Mouse (Mus musculus): Measurements from ENCODE around the gene Hes2.

The Hes2 gene

DNA sequence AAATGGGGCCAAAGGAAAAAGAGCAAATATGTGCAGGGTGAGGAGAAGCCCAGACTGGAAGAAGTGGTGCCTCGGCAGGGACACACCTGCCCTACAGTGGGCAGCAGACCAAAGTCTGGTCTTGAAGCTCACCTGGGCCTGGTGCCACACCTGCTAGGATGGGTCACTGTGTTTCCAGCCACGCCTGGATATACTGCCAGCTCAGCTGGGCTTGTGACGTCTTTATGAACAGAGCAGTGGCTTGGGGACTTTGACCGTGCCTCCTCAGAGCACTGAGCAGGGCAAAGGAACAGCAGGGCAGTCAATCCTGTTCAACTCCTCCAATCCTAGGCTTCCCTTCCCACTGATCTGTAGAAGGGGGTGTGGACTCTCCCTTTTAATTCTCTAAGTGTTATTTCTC, 2.1 kb downstream of the Hes2 start:
- no peak for DNase-seq

GRCm38 (mm10) chr4:152161601-152162000, 2.9 kb downstream of the Hes2 start:
- DNase-seq: no peak

GRCm38 (mm10) chr4:152162748-152163147, 4.1 kb downstream of the Hes2 start:
- no peak for DNase-seq

DNA sequence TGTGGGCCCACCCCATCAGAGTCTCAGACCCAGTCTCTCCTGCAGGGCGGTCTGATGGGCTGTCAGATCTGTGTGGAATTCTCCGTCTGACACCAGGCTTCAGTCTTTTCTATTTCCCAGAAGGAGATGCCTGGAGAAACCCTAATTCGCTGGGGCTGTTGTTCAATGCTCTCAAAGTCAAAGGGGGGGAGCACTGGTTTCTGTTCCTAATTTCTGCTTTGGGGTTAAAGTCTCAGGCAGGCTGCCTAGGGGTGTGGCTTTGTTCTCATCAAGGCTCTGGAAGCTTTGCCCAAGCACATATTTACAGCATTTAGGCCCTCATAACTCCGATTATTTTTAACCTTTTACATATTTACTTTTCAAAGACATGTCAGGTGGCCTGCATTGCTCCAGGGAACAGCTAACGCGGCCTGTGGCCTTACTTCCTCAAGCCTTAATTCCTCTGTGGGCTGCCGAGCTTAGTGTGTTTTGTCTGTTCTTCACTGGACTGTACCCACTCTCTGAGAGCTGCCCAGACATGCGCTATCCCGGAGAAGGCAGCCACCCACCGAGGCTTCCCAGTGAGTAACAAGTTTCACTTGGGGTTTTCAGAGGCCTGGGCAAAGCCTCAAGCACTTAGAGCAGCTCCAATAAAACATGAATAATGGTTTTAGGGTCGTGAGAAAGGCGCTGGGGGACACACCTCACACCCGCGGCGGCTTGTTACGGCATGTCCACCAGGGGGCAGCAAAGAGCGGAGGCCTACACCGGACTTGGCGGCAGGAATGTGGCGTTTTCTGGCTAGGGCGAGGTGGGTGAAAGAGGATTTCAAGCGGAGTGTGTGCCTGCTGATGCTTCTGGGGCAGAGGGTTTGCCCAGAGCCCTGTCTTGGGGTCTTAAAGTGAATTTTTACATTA, 6.6 kb downstream of the Hes2 start:
- peak; percentile 87 for DNase-seq

DNA sequence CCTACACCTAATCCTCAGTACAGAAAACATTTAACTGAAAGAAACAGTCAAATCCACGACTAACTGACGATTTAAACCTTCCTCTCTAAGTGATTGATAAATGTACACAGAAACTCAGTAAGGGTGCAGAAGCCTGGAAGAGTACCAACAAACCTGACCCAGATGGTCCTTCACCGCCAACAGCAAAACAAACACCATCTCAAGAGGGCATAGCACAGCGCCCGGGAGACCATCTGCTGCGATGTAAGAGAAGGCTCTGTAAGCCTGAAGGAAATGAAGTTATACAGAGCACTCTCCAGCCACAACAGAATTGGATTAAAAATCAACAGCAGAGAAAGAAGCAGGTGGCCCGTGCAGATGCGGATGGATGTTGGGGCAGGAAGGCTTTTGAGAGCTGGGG, 9.4 kb downstream of the Hes2 start:
- DNase-seq: no peak

GRCm38 (mm10) chr4:152169103-152169502, 10.4 kb downstream of the Hes2 start:
- no peak for DNase-seq

- DNase-seq: no peak
Observed at GRCm38 (mm10) chr4:152170286-152170685, 11.6 kb downstream of the Hes2 start.

GRCm38 (mm10) chr4:152171543-152171942, 12.9 kb downstream of the Hes2 start:
- no peak for DNase-seq

- DNase-seq: peak; percentile 85
Observed at GRCm38 (mm10) chr4:152173041-152173440, 14.4 kb downstream of the Hes2 start.

- DNase-seq: no peak
Observed at GRCm38 (mm10) chr4:152173956-152174355, 15.3 kb downstream of the Hes2 start.

- no peak for DNase-seq
Observed at GRCm38 (mm10) chr4:152176638-152177037, 18.0 kb downstream of the Hes2 start.

DNA sequence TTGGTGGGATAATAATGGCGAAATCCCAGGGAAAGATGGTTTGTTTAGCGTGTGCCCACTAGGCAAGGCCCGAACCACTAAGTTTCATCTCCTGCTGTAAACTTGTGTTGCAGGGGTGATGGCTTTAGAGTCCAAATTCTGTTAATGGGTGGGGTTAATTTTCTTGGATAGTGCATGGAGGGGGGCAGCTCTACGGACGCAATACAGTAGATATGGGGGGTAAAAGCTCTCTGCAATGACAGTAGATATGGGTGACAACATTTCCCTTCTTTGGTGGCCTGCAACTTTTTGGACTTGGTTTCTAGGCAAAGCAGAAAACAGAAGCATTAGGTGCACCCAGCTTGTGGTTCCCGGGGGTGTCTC, 18.5 kb downstream of the Hes2 start:
- DNase-seq: no peak

DNA sequence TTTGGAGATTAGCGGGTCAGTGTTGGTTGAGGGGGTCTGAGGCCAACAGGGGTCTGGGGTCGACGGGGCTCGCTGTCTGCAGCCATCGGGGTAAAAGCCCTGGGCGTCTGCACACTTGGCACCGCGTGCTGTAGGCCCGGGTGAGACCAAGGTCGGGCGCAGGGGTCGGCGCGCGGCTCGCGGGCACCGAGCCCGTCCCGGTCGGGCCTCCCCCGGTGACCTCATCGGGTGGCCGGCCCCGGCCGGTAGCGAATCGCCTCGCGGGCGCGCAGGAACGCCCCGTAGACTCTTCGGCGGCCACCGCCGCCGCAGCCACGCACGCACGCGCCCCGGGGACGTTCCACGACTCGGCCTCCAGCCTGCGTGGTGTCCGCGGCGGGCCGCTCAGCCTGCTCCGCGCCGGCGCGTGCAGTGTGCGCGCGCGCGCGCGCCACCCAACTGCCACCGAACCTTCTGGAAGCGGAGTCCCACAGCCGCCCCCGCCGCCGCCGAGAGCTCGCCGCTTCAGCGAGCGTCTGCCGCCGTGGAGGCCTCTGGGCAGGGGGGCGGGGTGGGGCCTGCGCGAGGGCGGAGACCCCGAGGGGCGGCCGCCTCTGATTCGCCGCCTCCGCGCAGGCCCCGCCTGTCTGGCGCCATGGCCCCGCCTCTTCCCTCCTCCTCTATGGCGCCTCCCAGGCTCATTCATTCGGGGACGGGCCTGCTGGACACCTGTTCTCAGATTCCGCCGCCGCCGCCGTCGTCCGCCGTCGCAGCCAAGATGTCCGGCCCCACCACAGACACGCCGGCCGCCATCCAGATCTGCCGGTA, 19.1 kb downstream of the Hes2 start, which contains the start of gene Acot7:
TSS of gene Acot7 (plus strand) at position 598 of the 807 bp plus-strand sequence.
- DNase-seq: peak; percentile 92

DNA sequence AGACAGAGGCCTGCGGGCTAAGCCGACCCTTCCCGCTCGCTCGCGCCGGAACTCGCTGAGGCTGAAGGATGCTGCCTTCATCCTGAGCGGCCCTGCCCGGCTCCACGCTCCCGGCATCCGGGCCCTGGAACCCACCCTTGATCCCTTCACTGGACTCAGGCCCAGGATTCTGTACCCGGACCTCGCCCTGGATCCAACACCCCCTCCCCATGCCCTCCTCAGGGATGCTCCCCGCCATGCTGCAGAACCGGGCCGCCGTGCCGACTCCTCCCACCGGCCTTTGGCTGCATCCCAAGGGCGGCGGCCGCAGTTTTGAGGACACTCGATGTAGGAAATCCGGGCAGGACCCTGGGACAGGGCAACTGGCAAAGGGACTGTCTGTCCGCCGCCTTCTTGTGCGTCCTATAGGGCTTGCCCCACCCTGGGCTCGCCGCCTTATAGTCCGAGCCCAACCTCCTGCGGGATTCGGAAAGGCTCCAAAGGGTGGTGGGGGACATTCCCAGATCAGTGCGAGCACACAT, 19.7 kb downstream of the Hes2 start:
- DNase-seq: peak; percentile 69

DNA sequence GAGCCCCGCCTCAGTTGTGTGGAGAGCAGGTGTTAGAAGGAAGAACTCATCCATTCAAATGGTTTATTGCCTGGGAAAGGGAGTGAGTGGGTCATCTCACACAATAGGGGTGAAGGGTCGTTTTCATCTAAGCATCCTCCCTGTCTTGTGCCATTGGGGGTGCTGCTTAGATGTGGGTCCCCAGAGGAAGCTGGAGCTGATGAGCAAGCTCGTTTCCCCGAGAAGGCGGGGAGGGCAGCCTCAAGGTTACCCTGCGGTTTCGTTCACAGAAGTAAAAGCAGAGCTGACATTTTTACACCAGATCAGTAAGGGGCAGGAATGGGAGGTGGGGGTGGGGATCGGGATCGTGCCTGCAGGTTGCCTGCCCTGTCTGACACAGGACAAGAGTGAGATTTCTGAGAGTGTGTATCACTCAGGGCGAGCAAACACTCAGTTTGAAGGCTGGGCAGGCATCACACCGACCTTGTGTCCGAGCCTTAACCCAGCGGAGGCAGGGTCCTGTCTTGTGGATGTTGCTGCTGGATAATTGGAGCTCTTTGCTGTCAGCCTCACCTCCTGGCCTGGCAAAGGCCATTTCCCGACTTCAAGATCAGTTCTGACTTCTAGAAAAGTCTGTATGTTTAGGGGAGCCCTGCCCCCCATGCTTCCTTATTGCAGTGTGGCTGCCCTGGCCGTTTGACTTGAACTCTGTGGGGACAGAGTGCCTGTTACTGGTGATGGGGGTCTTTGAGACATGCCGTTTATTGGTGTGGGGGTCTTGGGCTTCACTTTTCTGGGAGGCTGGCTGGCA, 20.4 kb downstream of the Hes2 start:
- no peak for DNase-seq

DNA sequence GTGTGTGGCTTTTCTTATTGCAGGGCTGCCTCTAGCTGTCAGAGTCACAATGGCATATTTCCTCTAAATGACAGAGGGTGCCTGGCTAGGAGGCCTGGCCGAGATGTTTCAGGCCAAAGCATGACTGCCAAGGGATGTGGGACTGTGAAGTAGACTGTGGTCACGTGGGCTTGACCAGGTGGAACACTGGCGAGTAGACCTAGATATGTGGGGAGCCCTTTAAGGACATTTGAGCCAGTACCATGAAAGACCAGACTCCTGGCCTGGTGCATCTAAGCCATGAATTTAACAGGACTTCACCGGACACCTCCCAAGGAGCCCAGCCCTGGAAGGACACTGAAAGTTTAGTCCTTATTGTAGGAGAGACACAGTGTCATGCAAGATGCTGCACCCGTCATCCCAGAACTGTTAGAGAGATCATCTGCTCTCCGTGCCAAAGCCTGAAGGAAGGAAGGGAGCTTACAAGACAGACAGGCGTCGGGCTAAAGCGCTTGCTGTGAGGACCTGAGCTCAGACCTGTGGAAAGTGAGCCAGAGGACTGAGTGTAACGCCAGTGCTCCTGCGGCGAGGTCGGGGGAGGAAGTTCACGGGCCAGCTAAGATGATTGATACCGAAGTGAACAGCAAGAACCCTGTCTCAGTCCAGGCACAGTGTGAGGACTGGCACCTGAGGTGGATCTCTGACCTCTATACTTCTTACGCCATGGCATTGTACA, 21.4 kb downstream of the Hes2 start:
- no peak for DNase-seq

GRCm38 (mm10) chr4:152182205-152182604, 23.5 kb downstream of the Hes2 start:
- DNase-seq: no peak

DNA sequence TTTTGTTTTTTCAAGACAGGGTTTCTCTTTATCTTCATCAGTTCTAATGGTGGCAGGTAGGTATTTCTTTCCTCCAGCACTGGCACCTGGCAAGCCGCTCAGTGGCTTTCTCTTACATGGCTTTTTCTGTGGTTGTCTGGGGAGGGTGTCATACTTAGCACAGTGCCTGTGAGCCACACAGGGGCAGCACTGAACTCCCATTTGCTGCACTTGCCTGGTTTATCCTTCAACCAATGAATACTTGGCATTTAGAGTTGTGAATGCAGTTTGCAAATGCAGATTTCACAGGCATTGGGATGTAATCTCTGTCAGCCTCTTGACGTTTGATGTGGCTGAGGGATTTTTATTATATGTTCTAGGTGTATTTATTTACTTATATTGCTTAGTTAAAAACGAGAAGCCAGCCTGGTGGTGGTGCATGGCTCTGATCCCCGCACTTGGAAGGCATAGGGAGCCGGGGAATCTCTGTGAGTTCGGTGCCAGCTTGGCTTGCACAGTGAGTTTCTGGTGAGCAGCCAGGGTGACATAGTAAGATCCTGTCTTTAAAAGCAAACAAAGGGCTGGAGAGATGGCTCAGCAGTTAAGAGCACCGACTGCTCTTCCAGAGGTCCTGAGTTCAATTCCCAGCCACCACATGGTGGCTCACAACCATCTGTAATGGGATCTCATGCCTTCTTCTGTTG, 25.8 kb downstream of the Hes2 start:
- DNase-seq: no peak

DNA sequence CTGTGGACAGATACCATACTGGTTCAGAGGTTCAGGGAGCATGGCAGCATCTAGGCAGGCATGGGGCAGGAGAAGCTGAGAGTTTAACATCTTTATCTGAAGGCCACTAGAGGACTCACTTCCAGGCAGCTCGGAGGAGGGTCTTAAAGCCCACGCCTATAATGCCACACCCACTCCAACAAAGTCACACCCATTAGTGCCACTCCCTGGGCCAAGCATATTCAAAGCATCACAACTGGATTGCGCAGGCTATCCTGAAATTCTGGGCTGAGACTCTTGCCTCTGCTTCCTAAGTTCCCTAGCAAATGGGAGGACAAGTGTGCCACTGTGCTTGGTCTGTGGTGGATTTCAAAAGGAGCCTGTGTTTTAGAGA, 26.5 kb downstream of the Hes2 start:
- peak; percentile 37 for DNase-seq

DNA sequence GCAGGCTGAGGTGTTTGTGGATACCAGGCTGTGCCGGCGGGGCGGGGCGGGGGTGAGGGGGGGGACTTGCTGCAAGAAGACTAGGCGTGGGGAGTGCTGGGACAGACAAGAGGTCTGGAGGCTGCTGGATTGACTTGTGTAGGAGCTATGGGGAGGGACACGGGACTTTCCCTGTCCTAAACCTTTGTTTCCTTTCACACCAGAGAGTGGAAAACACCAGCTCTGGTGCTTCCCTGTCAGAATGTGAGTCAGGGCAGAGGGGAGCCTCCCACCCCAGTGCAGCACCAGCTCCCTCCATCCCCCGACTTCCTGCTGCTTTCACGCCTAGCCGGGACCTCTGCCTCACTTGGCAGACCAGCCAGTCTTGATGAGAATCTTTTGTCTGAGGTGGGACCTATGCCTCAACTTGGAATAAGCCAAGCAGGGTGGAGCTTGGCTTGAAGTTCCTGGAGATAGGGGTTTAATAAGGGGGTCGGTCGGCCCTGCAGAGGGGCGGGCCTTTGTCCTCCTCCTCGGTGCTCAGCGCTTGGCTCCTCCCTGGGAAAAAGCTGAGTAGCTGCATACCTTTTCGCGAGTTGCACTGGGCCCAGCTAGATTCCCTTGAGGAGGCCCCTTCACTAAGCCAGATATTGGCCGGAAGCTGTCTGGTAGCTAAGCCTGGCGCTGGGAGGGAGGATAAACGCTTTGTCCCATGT, 27.0 kb downstream of the Hes2 start:
- no peak for DNase-seq

All from lung, postnatal 14 days (tissue).